Mouse (Mus musculus) C2C12 (cell line): Measurements from ENCODE around the gene Prnd.

Source experiments
- CTCF ChIP-seq: IDR thresholded peaks from one replicate; pipeline ENCODE4 v1.5.1; 2011; ENCODE audit not compliant: control insufficient read depth, insufficient read depth, insufficient read length
- MAX ChIP-seq: IDR thresholded peaks from one replicate; pipeline ENCODE4 v1.6.1; 2011; ENCODE audit warnings: mild to moderate bottlenecking, control low read depth
- MYOG ChIP-seq: IDR thresholded peaks from one replicate; pipeline ENCODE4 v1.6.1; 2011; ENCODE audit not compliant: control insufficient read depth, insufficient read length; ENCODE audit errors: extremely low read depth

DNA sequence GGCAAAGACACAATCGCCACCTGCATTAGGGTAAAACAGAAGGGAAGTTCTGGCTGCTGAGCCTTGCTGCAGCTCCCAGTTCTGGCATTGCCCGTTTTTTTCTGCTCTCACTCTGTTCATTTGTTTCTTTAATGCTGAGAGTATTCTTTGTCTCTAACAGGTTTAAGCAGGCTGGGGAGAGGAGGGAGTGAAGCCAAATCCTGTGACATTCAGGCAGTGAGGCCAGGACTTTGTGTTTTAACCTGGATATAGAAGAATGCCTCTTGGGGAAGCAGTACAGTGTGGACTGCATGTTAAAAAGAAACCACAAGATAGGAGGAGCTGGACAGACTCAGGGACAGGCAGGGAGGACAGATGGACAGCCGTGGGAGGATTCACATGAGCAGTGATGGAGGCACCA, 17.1 kb upstream of the Prnd start:
- TF ChIP-seq CTCF (no peak), MAX (no peak), MYOG (no peak)
